Mouse (Mus musculus) embryo, embryonic 10.5 days (tissue): ENCODE measurements around the gene Isl1.
A peak's percentile ranks its signal among the peaks of the same experiment; 100 is the strongest.

Experiments used
- DNase-seq: peaks from one replicate; pipeline ENCODE4 v3.0.0-alpha.2; 2015; ENCODE audit warnings: low spot score

Isl1 gene

DNA sequence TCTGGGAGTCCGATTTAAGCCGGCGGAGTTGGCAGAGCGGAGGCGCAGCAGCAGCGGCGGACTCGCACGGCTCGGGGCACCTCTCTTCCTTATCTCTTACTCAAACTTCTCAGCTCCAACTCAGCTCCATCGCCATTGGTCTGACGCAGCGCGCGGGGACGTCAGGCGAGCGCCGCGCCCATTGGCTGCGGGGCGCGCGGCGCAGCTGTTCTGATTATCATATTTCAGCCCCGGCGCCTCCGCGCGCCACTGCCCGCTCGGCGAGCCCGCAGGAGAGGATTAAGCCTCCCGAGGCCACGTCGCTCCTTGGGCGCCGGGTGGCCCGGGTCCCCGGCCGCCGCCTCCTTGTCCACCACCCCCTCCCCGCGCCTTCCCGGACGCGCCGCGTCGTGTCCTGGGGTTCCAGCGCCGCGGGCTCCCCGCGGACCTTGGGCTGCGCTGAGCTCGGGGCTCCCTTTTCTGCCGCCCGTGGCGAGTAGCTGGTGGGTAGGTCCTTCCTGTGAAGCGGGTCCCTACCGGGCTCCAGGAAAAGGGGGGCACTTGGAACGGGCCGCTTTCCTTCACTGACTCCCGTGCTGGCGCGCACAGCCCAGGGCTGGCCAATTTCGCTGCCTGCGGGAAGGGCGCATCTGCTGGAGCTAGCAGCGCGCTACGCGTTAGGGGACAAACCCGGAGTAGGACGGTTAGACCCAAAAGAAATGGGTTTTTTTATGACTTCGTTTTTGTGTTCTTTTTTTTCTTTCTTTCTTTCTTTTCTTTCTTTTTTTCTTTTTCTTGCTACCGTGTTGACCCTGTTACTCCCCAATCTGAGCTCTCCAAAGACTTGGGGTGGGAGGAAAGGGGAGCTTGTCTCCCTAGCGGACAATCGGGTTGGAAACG lies at the start of gene Isl1:
TSS of gene Isl1 (minus strand) at position 106 of the 879 bp plus-strand sequence.
- DNase-seq, result peak; percentile 92

DNA sequence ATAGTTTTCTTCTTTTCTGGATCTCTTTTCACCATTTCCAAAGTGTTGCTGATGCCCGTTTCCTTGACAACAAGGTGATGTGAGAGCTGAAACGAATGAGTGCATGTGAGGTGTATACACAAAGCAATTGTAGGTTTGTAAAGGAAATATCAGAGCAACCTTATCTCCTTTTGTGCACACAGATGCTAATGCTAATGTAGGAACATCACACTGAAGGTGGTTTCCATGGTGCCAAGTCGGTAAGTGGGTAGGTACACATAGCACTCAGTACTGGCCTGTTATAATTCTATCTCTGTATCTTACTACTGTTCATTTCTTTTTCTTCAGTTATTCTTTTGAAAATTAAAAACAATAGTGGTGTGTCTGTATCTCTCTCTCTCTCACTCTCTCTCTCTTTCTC lies 26.3 kb upstream of the Isl1 start:
- DNase-seq, result no peak

DNA sequence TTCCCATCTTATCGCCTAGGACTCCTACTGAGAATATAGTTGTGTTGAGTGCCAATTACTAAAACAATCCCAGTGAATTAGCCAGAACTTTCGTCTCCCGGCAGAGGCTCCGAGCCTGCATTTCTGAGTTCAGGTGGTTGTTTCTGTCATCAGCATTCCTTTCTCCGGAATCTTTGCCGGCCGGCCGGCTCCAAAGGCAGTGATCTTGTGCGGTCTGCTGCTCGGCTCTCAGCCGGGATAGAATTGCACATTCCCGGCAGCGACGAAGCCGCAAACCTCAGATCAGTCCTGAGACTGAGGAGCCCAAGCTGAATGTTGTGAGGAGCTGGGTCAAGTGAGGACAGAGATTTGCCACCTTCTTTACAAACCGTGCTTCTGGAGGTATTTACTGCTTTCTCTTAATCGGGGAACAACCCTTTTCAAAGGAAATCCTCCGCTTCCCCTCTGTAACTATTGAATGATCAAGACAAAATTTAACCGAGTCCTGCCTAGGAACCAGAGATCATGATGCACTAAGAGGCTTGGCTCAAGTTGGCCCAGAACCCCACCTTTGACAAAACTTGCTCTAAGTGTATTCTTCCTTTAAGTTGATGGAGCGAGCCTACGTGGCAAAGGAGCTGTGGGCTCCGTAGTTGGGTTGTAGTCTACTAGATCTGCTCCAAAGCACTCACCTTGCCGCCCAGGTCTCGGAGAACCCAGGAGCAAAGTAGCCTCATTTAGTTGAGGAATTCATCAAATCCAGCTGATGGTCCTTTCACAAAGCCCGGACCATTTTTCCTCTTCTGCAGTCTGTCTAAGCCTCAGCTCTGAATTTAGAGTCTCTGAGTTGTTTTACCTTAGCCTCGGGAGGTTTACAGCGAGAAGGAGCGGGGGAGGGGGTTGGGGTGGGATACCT lies 4.4 kb upstream of the Isl1 start:
- peak; percentile 58 for DNase-seq

DNA sequence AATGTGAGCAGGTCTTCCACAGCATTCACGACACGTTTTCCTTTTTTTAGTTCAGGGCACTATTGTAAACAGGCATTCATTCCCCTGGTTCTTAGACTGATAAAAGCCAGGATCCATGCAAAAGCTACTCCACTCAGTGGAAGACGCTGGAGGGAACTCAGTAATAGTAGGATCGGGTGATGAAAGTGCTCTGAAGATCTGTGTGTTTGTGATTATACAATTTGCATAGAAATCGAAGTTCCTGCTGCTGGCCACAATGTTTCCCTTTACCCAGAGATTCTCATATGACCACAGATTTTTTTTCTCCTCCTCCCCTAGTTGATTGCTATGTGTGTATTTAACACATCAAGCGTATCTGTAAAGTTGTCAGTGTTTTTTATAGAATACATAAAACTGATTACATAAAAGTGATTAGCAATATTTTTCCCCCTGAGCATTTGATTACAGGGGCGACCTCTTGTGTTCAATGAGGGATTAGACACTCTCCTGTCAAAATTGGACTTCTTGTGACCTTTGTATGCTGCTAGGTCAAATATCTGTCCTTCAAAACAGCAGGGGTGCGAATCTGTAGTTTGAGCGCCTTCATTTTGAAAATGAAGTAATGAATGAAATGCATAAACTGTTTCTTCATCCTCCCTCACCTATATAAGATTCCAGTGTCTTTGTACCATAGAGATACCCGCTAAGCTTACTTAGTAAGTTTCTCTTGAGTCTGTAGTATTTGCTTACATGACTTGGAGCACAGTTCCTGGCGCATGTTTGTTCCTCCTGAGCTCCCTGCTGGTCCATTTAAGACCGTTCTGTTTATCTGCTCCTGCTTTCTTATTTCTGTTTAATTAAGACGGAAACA lies 2.6 kb upstream of the Isl1 start:
- DNase-seq, result peak; percentile 78

GRCm38 (mm10) chr13:116311011-116311410 lies 1.5 kb upstream of the Isl1 start:
- peak; percentile 22 for DNase-seq

DNA sequence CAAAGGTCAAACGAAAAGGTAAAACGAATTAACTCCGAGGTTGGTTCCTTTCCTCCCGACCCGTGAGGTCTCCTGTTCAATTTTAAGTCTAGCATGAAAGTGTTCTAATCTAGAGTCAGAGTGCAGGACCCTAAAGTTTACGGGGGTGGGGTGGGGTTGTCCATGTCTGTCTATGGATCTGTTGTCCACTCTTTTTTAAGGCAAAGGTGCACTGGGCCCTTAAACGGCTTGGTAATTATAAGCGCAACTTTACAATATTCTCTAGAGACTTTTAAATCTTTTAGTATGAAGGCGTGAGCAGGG lies 925 bp upstream of the Isl1 start:
- DNase-seq, result peak; percentile 64

DNA sequence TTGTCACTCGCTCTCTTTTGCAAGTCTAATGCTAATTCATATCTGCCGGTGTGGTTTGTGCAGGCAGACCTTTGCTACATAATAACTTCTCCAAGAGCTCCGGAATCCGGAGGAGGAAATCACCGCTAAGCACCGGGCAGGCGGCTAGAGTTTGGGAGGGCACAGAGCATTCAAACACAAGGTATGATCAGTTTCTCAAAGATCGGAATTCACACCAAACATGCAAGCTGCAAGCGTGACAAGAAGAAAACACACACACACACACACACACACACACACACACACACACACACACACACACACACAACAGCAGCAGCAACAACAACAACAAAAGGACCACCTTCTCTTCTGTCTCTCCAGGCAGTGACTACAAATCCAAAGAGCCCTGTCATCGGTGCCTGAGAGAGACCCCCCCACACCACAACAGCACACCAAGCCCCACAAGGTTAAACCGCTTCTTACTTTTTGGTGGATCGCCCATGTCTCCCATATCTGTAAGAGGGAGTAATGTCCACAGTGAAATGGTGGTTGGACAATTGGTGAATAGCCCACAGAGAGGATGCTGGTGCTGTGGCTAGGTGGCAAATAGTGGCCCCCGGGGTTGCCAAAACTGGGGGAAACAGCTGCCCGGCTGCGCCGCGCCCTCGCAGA lies 431 bp downstream of the Isl1 start:
- DNase-seq, result no peak

GRCm38 (mm10) chr13:116308121-116308932 lies 1.2 kb downstream of the Isl1 start:
- peak; percentile 61 for DNase-seq

- no peak for DNase-seq
Observed at GRCm38 (mm10) chr13:116306591-116306990, 2.9 kb downstream of the Isl1 start.

- DNase-seq, result peak; percentile 36
Observed at GRCm38 (mm10) chr13:116305721-116306120, 3.8 kb downstream of the Isl1 start.

DNA sequence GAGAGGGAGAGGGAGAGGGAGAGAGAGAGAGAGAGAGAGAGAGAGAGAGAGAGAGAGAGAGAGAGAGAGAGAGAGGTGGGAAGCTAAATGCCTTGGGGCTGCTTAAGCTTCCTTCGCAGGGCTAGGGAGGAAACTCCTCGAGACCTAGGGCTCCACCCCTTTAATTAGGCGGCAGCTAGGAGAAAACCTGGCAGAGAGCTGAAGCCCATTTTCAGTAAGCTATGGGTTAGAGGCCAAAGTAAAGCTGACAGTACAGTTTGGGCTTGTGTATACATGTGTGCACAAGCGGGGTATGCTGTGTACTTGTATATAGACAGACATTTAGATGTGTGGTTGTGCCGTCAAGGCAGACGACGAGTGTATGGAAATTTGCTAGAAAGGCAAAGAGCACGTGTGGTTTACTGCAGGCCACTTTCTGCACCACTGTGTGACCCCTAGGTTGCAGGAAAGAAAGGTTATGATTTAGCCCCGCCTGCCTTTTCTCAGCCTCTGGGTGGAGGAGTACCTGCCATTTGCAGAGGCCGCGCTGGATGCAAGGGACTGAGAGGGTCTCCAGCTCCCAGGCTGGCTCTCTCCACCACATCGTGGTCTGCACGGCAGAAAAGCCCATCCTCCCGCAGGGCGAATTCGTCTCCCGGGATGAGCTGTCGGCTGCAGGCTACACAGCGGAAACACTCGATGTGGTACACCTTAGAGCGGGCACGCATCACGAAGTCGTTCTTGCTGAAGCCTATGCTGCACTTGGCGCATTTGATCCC lies 4.6 kb downstream of the Isl1 start:
- DNase-seq, result peak; percentile 63

DNA sequence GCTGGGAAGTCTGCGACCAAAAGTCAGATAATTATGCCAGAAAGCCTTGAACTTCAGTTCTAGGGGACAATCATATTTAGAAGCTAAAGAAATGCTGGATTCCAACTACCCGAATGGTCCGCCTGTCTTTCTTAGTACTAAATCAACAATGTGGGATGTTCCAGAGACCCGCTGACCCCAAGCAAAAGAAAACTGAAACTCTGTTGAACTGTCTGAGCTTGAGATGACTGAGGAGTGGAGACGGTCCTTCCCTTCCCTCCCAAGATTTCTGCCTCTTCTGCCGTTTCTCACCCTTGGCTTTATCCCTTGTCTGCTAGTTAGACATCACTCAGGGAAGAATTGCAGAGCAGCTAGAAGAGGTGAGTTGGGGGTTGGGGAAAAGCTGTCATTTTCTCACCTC lies 5.7 kb downstream of the Isl1 start:
- DNase-seq, result peak; percentile 55

GRCm38 (mm10) chr13:116302861-116303260 lies 6.6 kb downstream of the Isl1 start:
- DNase-seq, result peak; percentile 37

GRCm38 (mm10) chr13:116301706-116302105 lies 7.8 kb downstream of the Isl1 start:
- DNase-seq, result no peak

DNA sequence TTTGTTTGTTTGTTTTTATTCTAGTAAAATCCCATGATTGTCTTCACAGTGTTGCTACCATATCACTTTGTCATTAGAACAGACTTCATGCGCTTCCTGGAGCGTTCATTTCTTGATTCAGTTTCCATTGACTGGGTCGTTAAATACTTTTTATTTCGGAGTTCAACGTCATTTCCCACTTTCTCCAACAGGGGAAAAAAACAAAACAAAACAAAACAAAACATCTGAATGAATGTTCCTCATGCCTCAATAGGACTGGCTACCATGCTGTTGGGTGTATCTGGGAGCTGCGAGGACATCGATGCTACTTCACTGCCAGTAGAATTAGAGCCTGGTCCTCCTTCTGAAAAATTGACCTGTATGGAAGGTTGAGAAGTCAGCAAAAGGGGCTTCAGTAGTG lies 10.2 kb downstream of the Isl1 start:
- DNase-seq, result peak; percentile 38

DNA sequence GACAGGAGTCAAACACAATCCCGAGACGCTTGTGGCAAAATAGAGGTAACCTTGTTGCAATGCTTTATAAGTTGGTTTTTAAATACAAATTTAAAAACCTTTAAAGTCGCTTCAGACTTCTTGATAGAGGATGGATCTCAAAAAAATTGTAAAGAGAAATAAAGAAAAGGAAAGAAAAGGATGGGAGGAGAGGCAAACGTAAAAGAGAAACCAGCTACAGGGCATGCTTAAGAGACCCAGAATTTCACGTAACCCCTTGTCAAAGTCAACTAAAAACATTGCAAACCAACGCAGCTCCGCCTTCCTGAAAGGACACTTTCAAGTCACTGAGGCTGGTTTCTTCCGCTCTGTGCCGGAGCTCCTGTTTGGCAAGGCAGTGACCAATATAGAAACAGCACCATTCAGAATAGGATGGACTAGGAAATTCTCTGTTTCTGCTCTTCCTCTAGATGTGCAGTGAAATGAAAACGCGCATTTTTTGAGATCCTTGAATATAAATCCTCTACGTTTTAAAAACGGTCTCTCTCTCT lies 10.8 kb downstream of the Isl1 start:
- peak; percentile 55 for DNase-seq

DNA sequence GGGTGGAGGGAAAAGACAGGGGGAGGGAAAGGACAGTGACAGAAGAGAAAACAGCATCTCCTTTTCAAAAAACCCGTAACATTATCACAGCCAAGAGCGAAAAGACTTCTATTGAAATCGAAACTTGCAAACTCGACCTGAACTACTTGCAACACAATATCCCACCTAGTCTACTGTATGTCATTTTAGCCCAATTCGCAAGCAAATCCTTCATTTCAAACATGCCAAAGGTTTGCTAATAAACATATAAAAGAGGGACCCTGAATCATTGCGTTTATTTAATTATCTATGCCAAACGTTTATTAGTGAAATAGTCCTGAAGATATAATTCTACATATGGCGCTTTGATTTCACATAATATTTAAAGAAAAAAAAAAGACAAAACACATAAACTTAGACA lies 11.5 kb downstream of the Isl1 start:
- DNase-seq, result peak; percentile 47

- DNase-seq, result peak; percentile 68
Observed at GRCm38 (mm10) chr13:116297048-116297811, 12.3 kb downstream of the Isl1 start.

- peak; percentile 29 for DNase-seq
Observed at GRCm38 (mm10) chr13:116295401-116295800, 14.1 kb downstream of the Isl1 start.
